Mouse (Mus musculus): ENCODE measurements around the gene Btnl10.
A peak's percentile ranks its signal among the peaks of the same experiment; 100 is the strongest.

Btnl10 gene

DNA sequence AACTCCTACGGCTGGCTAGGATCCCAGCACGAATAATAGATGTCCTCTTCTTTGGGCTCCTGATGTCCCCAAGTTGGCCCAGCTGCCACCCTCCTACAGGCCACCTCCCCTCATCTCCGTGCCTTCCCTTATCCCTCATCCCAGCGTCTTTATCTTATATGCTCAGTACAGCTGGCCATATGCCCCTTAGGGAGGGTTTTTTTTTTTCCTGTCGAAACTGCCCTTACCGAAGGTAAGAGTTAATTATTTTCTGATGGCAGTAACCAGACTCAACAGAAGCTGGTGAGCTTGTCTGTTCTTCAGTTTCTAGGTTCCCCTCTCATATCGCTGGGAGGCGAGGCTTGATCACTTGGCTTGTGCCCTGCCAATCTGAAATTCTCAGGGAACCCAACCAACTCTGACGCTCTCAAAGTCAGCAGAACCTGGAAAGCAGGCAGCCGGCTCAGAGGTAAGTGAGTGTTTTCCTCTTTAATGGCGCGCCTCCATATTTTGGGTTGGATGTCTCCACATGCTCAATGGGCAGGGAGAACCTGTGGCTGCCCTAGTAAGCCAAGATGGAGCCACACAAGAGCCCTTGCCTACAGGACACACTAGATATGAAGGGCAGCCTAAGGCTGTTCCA lies at the start of gene Btnl10:
Gene Btnl10, plus strand, starts transcription at position 164 of the 622 bp plus-strand sequence.
- no peak for DNase-seq (ENCODE audit: low read depth)

DNA sequence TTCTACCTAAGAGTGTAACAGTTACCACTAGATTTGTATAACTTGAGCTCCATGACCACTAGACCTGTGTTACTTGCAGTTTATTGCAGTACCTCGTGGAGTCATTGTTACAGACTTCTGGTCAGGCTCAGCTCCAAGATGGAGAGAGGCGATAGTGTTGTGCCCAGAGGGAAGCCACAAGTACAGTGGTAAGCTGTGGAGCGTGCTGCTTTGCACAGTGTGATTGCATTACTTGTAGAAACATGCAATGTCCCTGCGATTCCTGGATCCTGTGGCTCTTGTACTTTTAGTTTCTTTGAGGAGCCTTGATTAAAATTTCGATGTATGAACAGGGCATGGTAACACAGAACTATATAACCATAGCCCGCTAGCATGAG lies 49.8 kb upstream of the Btnl10 start:
- DNase-seq (ENCODE audit: low read depth): no peak

DNA sequence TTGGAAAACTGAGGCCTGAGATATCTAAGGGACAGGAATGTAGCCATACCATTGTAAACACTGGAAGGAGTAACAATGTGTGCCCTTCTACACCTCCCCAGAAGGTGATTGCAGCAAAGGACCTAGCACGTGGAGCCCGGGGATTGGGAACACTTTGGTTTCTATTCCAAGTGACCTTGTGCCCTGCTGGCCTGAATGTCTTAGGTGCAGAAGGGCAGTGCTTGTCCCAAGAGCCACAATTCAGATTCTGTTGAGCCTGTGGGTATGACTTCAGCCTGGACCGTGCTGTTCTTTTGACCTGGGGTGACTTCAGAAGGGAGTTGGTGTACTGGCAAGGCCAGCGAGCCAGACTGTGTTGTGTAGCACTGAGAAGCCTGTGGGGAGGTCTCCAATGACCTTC lies 46.7 kb upstream of the Btnl10 start:
- DNase-seq (ENCODE audit: low read depth): no peak

DNA sequence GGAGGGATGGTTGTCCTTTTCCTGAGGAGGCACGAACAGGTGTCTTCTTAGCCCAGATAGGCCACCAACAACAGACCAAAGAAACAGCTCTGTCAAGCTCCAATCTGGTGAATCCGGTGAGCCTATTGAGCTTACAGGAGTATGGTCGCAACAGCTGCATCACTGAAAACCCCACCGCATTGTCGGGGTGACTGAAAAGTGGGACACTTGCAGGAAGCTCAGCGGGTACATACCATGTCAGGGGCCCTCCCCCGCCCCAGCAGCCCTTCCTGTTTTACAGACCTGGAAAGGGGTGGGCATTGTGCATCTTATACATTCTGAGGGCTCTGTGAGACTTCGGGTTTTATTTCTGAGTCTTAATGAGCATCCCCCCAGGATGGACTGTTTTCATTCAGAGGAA lies 34.0 kb upstream of the Btnl10 start:
- no peak for DNase-seq (ENCODE audit: low read depth)

DNA sequence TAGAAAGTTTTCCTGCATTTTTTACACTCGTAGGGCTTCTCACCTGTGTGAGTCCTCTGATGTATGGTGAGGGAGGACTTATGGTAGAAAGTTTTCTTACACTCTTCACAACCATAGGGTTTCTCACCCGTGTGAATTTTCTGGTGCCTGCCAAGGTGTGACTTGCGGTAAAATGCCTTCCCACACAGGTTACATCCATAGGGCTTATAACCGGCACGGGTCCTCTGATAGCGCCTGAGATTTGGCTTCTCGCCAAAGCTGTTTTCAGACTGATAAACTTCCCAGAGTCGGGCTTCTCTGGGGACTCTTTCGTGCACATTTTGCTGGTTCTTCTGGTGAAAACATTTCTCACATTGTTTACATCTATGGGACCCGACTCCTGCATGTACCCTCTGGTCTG lies 27.2 kb upstream of the Btnl10 start:
- DNase-seq (ENCODE audit: low read depth): no peak

DNA sequence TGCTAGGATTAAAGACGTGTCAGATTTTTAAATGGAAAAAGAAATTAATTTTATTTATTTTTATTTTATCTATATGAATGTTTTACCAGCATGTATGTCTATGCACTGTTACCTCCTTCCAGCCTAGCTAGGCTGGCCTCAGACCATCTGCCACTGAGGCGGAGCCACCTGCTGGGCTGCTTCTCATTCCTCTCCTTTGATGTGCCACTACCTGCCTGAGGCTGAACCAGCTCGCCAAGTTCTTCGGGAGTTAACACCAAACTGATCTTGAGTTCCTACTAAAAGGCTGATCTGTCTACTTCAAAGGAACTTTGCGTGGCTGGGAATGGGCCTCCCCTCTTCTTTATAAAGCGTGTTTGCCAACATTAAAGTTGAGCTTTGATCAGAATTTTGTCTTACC lies 23.3 kb upstream of the Btnl10 start:
- no peak for DNase-seq (ENCODE audit: low read depth)

DNA sequence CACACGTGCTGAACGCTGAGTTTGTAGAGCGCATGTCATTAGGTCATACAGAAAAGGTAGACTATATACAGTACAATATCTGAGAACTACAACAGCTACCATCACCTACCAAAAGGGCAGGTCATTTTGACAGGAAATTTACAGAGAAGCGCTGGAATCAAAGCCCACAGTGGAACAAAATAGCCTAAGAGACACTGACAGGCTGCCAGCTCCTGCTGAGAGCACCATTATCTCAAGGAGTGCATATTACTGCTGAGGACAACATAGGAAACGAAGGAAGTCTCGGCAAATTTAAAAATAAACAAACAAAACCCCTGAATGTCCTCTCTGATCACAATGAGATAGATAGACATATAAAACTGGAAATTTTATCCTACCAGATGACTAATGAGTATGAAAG lies 20.2 kb upstream of the Btnl10 start:
- DNase-seq (ENCODE audit: low read depth): no peak

DNA sequence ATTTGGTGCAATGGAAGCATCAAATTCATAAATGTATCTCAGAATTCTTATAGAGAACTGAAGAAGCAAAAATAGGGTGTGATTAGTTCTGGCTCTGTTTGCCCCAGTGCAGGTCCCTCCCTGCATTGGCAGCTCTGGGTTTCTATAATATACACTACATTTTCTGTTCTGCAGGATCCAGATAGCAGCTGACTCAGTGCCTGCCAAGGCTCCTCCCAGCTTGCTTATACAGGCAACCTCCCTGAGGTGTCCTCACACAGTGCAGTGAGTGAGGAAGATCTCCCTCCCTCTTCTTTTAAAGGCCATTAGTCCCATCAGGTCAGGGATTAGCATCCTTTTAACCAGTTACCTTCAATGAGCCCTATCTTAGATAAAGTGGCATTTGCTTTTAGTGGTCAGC lies 16.6 kb upstream of the Btnl10 start:
- DNase-seq (ENCODE audit: low read depth): no peak

DNA sequence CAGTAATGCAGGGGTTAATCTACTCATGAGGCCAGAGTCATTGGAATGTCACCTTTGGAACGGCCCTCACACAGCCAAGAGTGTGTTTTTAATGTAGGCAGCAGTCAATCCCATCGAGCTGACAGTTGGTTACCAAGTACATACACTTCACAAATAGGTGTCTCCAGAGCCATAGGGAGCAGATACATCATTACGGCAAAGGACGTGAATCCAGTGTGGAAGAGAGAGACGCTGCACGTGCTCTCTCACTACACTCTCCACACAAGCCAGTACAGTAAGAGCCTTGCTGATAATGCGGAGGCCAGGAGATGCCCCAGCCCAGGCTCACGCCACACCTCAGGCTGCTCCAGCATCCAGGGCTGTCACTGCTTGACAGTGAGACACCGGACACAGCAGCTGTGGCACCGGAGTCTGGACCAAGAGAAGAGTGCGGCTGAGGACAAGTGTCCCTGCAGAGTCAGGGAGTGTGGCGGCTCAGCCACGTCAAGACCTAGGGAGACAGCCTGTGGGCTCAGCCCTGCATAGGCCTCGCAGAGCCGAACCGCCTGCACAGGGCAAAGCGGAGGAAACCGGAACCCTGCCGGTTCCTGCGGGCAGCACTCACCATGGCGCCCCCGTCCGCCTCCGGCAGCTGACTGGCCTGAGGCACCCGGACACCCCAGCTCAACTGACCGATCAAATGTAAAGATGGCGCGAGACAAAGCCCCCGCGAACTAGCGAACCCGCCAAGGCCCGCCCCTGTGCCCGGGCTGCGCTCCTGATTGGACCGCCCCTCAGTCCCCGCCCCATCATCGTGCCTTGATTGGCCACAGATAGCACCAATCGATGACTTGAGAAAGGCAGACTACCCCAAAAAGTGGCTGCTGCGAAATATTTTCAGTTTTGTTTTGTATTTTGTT lies 13.9 kb upstream of the Btnl10 start, which contains the start of gene Zfp39:
Gene Zfp39, minus strand, starts transcription at position 715 of the 899 bp plus-strand sequence.
- DNase-seq (ENCODE audit: low read depth): peak; percentile 96

DNA sequence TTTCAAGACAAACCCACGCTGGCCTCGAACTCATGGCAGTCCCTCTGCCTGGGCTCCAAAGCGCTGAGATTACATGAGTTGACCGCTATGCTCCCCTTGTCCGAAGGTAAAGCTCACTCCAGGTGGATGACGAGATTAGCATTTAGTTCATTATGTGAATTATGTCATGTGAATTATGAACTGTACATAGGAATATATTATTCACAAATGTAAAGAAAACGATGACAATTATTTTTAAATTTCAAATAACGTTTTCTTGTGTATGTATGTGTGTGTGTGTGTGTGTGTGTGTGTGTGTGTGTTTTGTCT lies 13.3 kb upstream of the Btnl10 start:
- no peak for DNase-seq (ENCODE audit: low read depth)

DNA sequence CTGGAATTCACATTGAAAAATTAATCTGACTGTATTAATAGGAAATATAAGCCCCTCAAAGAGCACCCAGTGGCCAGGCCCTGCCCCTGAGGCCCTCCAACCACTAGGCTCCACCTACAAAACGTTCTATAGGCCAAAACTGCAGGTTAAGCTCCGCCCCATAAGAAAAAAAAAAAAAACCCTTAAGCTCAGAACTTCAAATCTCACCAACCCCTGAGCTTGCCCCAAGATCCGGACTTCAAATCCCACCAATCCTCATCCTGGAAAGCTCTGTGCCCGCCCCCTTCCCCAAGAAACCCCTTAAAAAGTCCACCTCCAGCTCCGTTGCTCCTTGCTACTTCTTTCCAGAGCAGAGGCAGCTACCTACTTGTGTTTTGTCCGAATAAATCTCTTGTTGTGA lies 12.9 kb upstream of the Btnl10 start:
- DNase-seq (ENCODE audit: low read depth): peak; percentile 64

DNA sequence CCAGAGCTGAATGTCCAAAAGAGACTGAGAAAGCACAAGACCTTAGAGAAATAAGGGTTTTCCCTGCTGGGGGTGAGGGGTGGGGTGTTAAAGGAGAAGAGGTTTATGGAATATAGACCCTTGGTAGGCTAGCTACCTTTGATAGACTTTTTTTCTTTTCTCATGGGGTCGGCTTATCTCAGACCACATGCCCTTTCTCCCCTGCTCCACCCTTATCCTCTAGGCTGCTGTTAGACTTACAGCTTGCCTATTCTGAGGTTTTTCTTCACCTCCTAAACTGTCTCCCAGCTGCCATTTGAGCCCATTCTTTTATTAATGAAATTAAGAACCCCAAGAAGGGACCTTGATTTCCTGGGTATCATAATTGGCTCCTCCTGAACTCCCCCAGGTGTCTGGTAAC lies 3.9 kb upstream of the Btnl10 start:
- no peak for DNase-seq (ENCODE audit: low read depth)

DNA sequence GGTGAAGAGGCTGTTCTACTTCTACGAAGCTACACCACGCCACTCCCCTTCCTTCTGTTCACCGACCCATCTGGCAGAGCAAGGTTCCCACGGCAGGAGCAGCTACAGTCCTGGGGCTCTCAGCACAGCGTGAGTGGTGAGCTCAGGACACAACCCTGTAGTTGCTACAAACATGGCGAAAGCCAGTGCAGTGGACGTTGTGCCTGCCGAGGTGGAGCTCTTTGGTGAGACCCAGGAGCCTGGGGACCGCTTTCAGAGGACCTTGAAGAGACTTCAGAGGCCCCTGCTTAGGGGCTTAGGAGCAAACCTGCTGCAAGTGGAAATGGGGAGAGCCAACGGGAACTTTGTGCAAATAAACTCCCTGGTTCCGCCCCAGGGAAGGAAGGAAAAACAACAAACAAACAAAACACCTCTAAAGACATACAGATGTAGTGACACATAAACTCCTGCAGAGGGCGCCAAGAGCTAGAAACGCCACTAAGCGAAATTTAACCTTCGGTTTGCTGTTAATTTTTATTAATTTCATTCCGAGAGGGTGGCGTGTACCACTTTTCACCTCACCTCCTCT lies 3.2 kb upstream of the Btnl10 start:
- DNase-seq (ENCODE audit: low read depth): peak; percentile 82

DNA sequence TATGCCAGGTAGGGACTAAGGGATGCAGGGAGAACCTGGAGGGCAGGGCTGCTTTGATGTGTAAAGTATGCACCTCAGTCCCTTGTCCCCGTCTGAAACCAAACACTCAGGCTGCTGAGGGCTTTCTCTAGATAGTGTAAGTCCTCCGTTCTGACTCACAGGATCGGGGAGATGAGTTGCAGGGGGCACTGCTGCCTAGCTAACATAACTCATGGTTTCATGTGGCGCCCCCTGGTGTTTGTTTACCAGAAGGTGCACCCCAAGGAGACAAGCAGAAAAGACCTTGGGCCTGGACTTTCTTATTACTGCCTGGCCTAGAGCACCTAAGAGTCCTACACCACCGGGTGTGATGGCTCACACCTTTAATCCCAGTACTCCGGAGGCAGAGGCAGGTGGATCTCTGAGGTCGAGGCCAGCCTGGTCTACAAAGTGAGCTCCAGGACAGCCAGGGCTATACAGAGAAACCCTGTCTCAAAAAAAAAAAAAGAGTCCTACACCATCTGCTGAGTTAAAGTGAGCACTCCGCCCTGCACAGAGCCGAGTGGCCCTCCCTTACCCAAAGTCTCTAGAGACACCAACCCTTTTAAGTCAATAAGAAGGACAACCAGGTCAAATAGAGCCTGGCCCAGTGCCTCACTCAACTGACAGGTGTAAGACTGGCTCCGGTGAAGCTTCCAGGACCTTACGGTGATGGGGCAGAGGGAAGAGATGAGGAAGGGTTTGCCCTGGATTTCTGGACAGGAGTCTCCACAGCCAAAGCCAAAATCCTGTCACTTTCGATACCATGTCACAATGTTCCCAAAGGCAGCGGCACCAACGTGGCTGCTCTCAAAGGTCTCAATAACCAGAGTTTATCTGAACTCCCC lies 596 bp upstream of the Btnl10 start:
- peak; percentile 88 for DNase-seq (ENCODE audit: low read depth)

DNA sequence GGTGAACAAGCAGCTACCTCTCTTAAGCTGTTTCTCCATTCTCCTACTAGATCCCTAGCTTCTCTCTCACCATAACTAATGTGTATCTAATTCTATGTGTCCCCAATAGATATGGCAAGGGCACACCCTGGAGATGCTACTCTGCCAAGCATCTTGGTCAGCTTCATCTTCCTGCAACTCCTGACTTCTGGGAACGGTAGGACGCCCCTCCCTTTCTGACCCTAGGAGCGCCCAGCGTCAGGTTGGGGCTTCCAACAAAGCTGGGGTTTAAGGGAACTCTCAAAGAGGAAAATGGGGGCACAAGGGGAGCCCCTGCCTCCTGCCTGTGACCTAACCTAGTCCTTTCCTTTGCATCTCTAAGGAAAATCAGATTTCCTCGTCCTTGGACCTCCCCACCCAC lies 1.1 kb downstream of the Btnl10 start:
- DNase-seq (ENCODE audit: low read depth): no peak

DNA sequence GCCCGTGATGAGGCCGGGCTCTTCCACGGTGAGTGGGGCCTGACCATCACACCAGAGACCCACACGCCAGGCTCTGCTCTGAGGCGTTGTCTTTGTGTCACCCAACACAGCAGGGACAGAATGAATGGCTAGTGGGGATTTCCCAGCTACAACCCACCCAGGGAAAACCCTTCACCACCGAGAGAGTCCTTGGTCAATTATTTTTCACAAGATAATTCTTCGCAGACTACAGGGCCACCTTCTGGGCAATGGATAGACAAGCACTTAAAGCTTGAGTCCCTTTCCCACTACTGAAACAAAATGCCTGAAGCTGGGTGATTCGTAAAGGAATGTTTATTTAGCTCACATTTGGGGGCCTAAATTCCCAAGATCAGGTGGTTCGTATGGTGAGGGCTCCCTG lies 4.7 kb downstream of the Btnl10 start:
- no peak for DNase-seq (ENCODE audit: low read depth)

DNA sequence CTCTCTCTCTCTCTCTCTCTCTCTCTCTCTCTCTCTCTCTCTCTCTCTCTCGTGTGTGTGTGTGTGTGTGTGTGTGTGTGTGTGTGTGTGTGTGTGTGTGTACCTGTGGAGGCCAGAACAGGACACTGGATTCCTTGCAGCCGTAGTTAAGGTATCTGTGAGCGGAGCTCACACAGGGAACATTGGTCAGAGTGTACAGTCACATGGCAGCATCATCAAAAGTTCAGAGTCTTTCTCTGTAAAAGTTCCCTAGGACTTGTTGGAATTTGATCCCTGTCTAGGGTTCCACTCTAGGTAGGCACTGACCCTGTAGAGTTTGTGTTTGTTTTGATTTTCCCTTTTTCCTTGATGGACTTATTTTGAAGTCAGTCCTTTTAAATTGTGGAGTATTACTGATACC lies 8.9 kb downstream of the Btnl10 start:
- no peak for DNase-seq (ENCODE audit: low read depth)

DNA sequence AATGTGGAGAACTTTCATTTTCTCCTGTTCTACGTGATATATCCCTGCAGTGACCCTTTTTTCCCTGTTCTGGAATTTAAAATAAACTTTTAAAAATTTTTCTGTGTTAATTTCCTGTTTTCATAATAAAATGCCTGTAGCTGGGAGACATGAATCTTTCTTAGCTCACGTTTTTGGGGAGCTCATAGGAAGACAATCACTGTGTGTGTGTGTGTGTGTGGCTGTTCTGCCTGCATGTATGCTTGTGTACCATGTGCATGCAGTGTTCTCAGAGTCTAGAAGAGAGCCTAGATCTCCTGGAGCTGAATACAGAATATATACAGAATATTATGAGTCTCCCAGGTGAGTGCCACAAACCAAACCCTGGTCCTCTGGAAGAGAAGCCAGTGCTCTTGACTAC lies 9.3 kb downstream of the Btnl10 start:
- DNase-seq (ENCODE audit: low read depth): no peak

DNA sequence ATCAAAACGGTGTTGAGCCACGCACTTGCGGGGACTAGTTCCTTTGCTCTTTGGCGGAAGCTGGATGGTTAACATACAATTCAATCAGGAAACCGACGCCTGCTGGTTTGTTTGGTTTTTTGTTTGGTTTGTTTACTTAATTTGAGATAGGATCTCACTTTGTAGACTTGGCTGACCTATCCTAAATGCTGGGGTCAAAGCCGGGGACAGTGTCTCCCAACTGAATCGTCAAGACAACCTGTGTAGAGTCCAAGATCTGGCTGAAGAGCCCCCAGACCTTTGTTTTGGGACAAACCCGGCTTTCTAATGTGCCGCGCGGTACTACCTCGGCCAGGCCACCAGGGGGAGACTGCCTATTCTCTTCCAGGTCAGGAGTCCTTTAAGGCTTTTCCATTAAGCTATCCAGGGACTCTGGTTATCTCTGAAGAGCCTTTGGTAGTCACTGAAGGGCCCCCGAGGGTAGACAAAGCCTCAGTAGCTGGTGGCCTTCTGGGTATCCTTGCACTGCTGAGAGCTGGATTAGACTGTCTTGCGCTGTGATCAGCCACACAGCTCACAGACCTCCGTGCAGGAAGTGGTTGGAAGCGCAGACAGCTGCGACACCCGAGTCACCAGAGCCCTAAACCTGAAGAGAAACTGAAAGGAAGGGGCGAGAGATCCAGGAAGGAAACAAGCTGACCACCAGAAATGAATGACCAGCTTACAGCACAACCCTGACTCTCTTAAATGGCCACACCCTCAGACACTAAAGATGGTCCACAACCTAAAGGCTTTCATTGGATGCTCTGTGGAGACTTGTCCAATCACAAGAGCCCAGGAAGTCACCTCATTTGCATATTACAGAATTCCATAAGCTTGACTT lies 10.3 kb downstream of the Btnl10 start:
- peak; percentile 92 for DNase-seq (ENCODE audit: low read depth)

DNA sequence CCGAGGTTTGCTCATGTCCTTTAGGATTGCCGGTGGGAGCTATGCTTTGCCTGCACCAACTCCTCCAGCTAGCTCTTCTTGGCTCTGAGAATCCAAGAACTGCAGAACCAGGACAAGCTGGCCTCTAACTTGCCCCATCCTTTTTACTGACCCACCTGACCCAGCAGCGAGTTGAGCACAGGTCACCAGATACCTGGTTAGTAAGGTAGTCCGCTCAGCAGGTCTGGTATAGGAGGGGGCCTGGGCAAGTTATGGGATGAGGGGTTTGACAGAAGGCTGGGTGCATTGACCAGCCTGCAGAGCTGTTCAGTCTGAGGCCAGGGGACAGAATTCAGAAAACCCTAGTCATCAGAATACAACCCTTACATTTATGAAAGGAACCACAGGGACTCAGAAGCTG lies 11.3 kb downstream of the Btnl10 start:
- no peak for DNase-seq (ENCODE audit: low read depth)

DNA sequence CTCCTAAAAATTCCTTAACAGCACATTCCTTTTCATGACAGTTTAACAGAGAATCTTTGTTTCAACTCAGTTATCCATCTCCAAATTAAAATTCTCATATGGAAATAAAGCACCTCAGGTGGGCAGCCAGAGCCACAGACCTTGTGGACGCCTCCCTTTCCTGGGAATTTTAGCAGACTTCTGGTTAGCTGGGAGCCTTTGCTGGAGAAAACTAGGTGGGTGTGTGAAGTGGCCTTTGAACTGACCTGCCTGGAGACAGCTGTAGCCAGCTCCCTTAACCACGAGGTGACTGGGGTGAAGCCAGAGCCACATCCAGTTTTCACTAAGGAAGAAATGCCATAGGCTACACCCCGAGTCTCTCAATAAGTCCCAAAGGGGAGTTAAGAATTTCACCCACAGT lies 11.9 kb downstream of the Btnl10 start:
- DNase-seq (ENCODE audit: low read depth): no peak

DNA sequence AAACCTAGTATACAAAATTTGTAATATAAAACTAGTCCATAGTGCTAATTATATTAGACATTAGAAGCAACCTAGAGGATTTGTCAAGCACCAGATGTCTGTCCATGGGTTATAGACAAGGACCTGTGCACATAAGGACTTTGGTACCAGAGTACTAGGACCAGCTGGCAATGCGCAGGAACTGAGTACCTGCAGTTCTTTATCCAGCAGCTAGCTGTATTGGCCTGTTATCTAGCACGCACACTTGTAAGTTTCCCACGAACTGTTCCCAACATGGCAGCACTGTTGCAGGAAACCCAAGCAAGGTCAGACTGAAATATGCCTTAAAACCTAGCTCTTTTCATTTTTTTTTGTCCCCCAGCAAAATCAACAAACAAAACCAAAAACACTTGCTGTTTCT lies 12.5 kb downstream of the Btnl10 start:
- DNase-seq (ENCODE audit: low read depth): no peak

Measured in induced T-regulatory cell, adult 2 months (primary cell).